Mouse (Mus musculus) layer of hippocampus, postnatal 14 days (tissue): ENCODE measurements around the gene Hilpda. TPM values are rescaled to one million over a fixed set of nuclear protein-coding genes. Genes with fewer than 3 reads are reported as not detected.
A peak's percentile ranks its signal among the peaks of the same experiment; 100 is the strongest.

ENCODE experiments used
- DNase-seq, 2 experiments: peaks; one replicate each; pipeline ENCODE4 v3.0.0; 2021 to 2022; ENCODE audit warnings: low spot score in 2 of 2, mixed read lengths in 1 of 2
- long read RNA-seq, 2 experiments: library from polyadenylated mRNA; stranded (forward); transcript quantifications; one replicate each; pipeline ENCODE4 v2.0.0; 2021
- total RNA-seq, 2 experiments: library from RNA; stranded (reverse); gene quantifications; 2 replicates each; pipeline ENCODE4 v1.2.3; 2021

The Hilpda gene
- 1 to 10 TPM; 5.9 to 6.4 TPM for total RNA-seq
- long read RNA-seq, experiment 1, partial matches to known transcripts: 0 of 2 reads
- long read RNA-seq, experiment 1, other reads (novel, unspliced or antisense): 0 of 2 reads
- long read RNA-seq, experiment 2, transcript Hilpda-201 (2 exons, 982 nt): major isoform, 12 of 12 reads
- long read RNA-seq, experiment 2, partial matches to known transcripts: 0 of 12 reads
- long read RNA-seq, experiment 2, other reads (novel, unspliced or antisense): 0 of 12 reads

- DNase-seq: peak; percentile 87 to 90
These were observed at the start of gene Hilpda for GRCm38 (mm10) chr6:29272312-29273072. Hilpda (plus strand) TSS chr6:29272488.

- no peak for DNase-seq
These were observed 42.9 kb upstream of the Hilpda start for GRCm38 (mm10) chr6:29229265-29229913.

- no peak for DNase-seq
These were observed 41.9 kb upstream of the Hilpda start for GRCm38 (mm10) chr6:29230386-29230785.

GRCm38 (mm10) chr6:29231799-29232198 lies 40.5 kb upstream of the Hilpda start:
- no peak for DNase-seq

GRCm38 (mm10) chr6:29232321-29232720 lies 40.0 kb upstream of the Hilpda start:
- no peak for DNase-seq

- no peak for DNase-seq
These were observed 38.6 kb upstream of the Hilpda start for GRCm38 (mm10) chr6:29233710-29234109.

- DNase-seq: no peak
These were observed 38.0 kb upstream of the Hilpda start for GRCm38 (mm10) chr6:29234272-29234671.

- peak in 1 of 2 experiments; percentile 18 for DNase-seq
These were observed 31.5 kb upstream of the Hilpda start for GRCm38 (mm10) chr6:29240806-29241205.

- DNase-seq: no peak
These were observed 30.6 kb upstream of the Hilpda start for GRCm38 (mm10) chr6:29241697-29242096.

- no peak for DNase-seq
These were observed 30.0 kb upstream of the Hilpda start for GRCm38 (mm10) chr6:29242265-29242664.

- no peak for DNase-seq
These were observed 26.8 kb upstream of the Hilpda start for GRCm38 (mm10) chr6:29245272-29246120.

GRCm38 (mm10) chr6:29246183-29246582 lies 26.1 kb upstream of the Hilpda start:
- DNase-seq: no peak

GRCm38 (mm10) chr6:29246585-29246984 lies 25.7 kb upstream of the Hilpda start:
- DNase-seq: no peak

- no peak for DNase-seq
These were observed 25.2 kb upstream of the Hilpda start for GRCm38 (mm10) chr6:29247072-29247471.

GRCm38 (mm10) chr6:29259418-29259817 lies 12.9 kb upstream of the Hilpda start:
- DNase-seq: no peak

- DNase-seq: no peak
These were observed 10.5 kb upstream of the Hilpda start for GRCm38 (mm10) chr6:29261831-29262230.

- peak; percentile 72 to 84 for DNase-seq
These were observed 8.4 kb upstream of the Hilpda start for GRCm38 (mm10) chr6:29263650-29264455.

GRCm38 (mm10) chr6:29264456-29264781 lies 7.9 kb upstream of the Hilpda start:
- no peak for DNase-seq

- no peak for DNase-seq
These were observed 5.4 kb upstream of the Hilpda start for GRCm38 (mm10) chr6:29266936-29267335.

- no peak for DNase-seq
These were observed 3.2 kb upstream of the Hilpda start for GRCm38 (mm10) chr6:29269006-29269668.
